Mouse (Mus musculus) cerebellum, postnatal 36 days (tissue): ENCODE data around the gene Slc35e1.
A peak's percentile ranks its signal among the peaks of the same experiment; 100 is the strongest.

Experiments used
- DNase-seq, 2 experiments: peaks; one replicate each; pipeline ENCODE4 v3.0.0; 2021 to 2022; ENCODE audit warnings: mixed read lengths in 2 of 2

Gene Slc35e1

GRCm38 (mm10) chr8:72491680-72492621 is at the start of gene Slc35e1:
TSS of gene Slc35e1 (minus strand) at chr8:72492614.
- peak in 1 of 2 experiments; percentile 27 for DNase-seq

- no peak for DNase-seq
Observed at GRCm38 (mm10) chr8:72539234-72539633, 46.8 kb upstream of the Slc35e1 start.

GRCm38 (mm10) chr8:72534888-72535287 is 42.5 kb upstream of the Slc35e1 start:
- no peak for DNase-seq

GRCm38 (mm10) chr8:72532103-72532502 is 39.7 kb upstream of the Slc35e1 start:
- DNase-seq: no peak

- no peak for DNase-seq
Observed at GRCm38 (mm10) chr8:72521888-72522287, 29.5 kb upstream of the Slc35e1 start.

GRCm38 (mm10) chr8:72517421-72517988 is 25.1 kb upstream of the Slc35e1 start:
- no peak for DNase-seq

- DNase-seq: no peak
Observed at GRCm38 (mm10) chr8:72513158-72513557, 20.7 kb upstream of the Slc35e1 start.

GRCm38 (mm10) chr8:72512648-72513047 is 20.2 kb upstream of the Slc35e1 start:
- DNase-seq: no peak

- no peak for DNase-seq
Observed at GRCm38 (mm10) chr8:72507505-72507904, 15.1 kb upstream of the Slc35e1 start.

GRCm38 (mm10) chr8:72504637-72505314 is 12.4 kb upstream of the Slc35e1 start:
- DNase-seq: peak; percentile 68 to 70

GRCm38 (mm10) chr8:72504137-72504536 is 11.7 kb upstream of the Slc35e1 start:
- DNase-seq: peak; percentile 83

- peak; percentile 83 to 88 for DNase-seq
Observed at GRCm38 (mm10) chr8:72500521-72500931, 8.1 kb upstream of the Slc35e1 start.

- no peak for DNase-seq
Observed at GRCm38 (mm10) chr8:72499521-72500284, 7.3 kb upstream of the Slc35e1 start.

- DNase-seq: no peak
Observed at GRCm38 (mm10) chr8:72498527-72498926, 6.1 kb upstream of the Slc35e1 start.

GRCm38 (mm10) chr8:72497911-72498310 is 5.5 kb upstream of the Slc35e1 start:
- DNase-seq: no peak

GRCm38 (mm10) chr8:72496217-72496616 is 3.8 kb upstream of the Slc35e1 start:
- DNase-seq: no peak

GRCm38 (mm10) chr8:72495411-72496111 is 3.1 kb upstream of the Slc35e1 start:
- peak in 1 of 2 experiments; percentile 25 for DNase-seq

GRCm38 (mm10) chr8:72493381-72493780 is 967 bp upstream of the Slc35e1 start:
- DNase-seq: no peak

GRCm38 (mm10) chr8:72492622-72493081 is 238 bp upstream of the Slc35e1 start:
- peak; percentile 98 to 100 for DNase-seq

GRCm38 (mm10) chr8:72491017-72491416 is 1.4 kb downstream of the Slc35e1 start:
- no peak for DNase-seq

GRCm38 (mm10) chr8:72487014-72487413 is 5.4 kb downstream of the Slc35e1 start:
- no peak for DNase-seq
